Mouse (Mus musculus): Measurements from ENCODE around the gene Gm16485. TPM values are rescaled to one million over a fixed set of nuclear protein-coding genes. Genes with fewer than 3 reads are reported as not detected.

Gene Gm16485
- polyA plus RNA-seq (2014; fragmentation: Illumina TruSeq; extraction: RNeasy Lipid Tissue Mini Kit (QIAGEN cat#74804)), result 19.0 TPM

DNA sequence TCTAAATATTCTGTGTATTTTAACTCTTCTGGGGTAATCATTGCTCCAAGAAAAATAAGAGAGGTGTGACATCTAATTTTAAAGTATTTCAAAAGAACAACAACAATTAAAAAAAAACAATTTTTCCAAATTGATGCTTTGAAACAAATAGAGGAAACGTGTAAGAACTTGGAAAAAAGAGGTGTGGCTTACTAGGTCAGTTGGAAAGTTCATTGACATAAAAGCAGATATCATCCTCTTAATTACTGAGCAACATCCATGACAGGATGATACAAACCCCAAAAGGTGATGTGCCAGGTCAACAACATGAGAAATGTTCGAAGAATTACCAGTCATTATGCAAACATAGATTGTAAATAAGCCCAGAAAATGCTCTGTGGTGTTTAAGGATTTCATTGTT, at the start of gene Gm16485:
TSS of gene Gm16485 (plus strand) at position 301 of the 400 bp plus-strand sequence.

Other genes starting within 250 kb of the Gm16485 start
- 58.4 TPM for gene Pgr, start 72.0 kb upstream of the Gm16485 start, polyA plus RNA-seq (2014; fragmentation: Illumina TruSeq; extraction: RNeasy Lipid Tissue Mini Kit (QIAGEN cat#74804))

Data from ovary, adult 10 weeks (tissue).